Mouse (Mus musculus) CH12.LX (cell line): ENCODE results near the gene Abhd14b.

ENCODE experiments used
- CHD2 ChIP-seq: IDR thresholded peaks from 2 replicates; pipeline ENCODE4 v1.6.1; 2011; ENCODE audit warnings: low read length, improper control_type of control experiment
- CTCF ChIP-seq, 2 experiments: IDR thresholded peaks in 1 of 2; conservative IDR thresholded peaks in 1 of 2; 2 replicates each; pipeline ENCODE4 v1.5.1; 2011 to 2012; ENCODE audit warnings: low read depth in 2 of 2, low read length in 2 of 2, improper control_type of control experiment in 1 of 2, inconsistent platforms in 1 of 2, mild to moderate bottlenecking in 1 of 2, moderate library complexity in 1 of 2
- EP300 ChIP-seq: IDR thresholded peaks from 2 replicates; pipeline ENCODE4 v1.6.1; 2011; ENCODE audit warnings: low read length, improper control_type of control experiment
- HCFC1 ChIP-seq: IDR thresholded peaks from 2 replicates; pipeline ENCODE4 v1.6.1; 2012; ENCODE audit warnings: low read depth, mild to moderate bottlenecking, inconsistent platforms, low read length, improper control_type of control experiment
- JUND ChIP-seq: conservative IDR thresholded peaks from 2 replicates; pipeline ENCODE4 v1.6.1; 2011; ENCODE audit warnings: low read depth, low read length, improper control_type of control experiment
- MAFK ChIP-seq: IDR thresholded peaks from 2 replicates; pipeline ENCODE4 v1.6.1; 2011; ENCODE audit warnings: low read length, improper control_type of control experiment; ENCODE audit not compliant: insufficient replicate concordance
- MAZ ChIP-seq: IDR thresholded peaks from 2 replicates; pipeline ENCODE4 v1.6.1; 2012; ENCODE audit warnings: low read depth, mild to moderate bottlenecking, inconsistent platforms, low read length, improper control_type of control experiment, moderate library complexity
- PAX5 ChIP-seq: IDR thresholded peaks from 2 replicates; pipeline ENCODE4 v1.6.1; 2012; ENCODE audit warnings: low read length, inconsistent platforms, mixed read lengths
- POLR2A ChIP-seq: IDR thresholded peaks from 2 replicates; pipeline ENCODE4 v1.6.1; 2011; ENCODE audit warnings: low read depth, mild to moderate bottlenecking, improper control_type of control experiment, low read length
- RCOR1 ChIP-seq: conservative IDR thresholded peaks from 2 replicates; pipeline ENCODE4 v1.6.1; 2012; ENCODE audit warnings: low read depth, mild to moderate bottlenecking, inconsistent platforms, low read length, improper control_type of control experiment
- TCF12 ChIP-seq: IDR thresholded peaks from 2 replicates; pipeline ENCODE4 v1.6.1; 2014; ENCODE audit warnings: low read depth, mild to moderate bottlenecking, inconsistent platforms, low read length, improper control_type of control experiment
- ZC3H11A ChIP-seq: IDR thresholded peaks from 2 replicates; pipeline ENCODE4 v1.6.1; 2012; ENCODE audit warnings: low read depth, mild to moderate bottlenecking, inconsistent platforms, low read length, improper control_type of control experiment

GRCm38 (mm10) chr9:106477649-106478048, 30.4 kb downstream of the Abhd14b start:
- TF ChIP-seq CHD2 (no peak), POLR2A (no peak), CTCF (conservative IDR thresholded peaks at IDR 0.05 in 1 of 2, IDR thresholded peaks at IDR 0.05 in 1 of 2; ENCODE audit: low read depth in 2 of 2, low read length in 2 of 2) (no peak), JUND (no peak), ZC3H11A (no peak), PAX5 (no peak), RCOR1 (no peak), MAFK (no peak), MAZ (no peak), TCF12 (no peak), HCFC1 (no peak), EP300 (no peak)
